Mouse (Mus musculus) liver, embryonic 14.5 days (tissue): Measurements from ENCODE around the gene Myh6.

Source experiments
- CTCF ChIP-seq: IDR thresholded peaks from 2 replicates; pipeline ENCODE4 v1.5.1; 2016; ENCODE audit warnings: antibody characterized with exemption, low read depth, control low read depth
- EP300 ChIP-seq: IDR thresholded peaks from 2 replicates; pipeline ENCODE4 v1.6.1; 2016; ENCODE audit warnings: antibody characterized with exemption, low read depth

- TF ChIP-seq CTCF (no peak), EP300 (no peak)
Measured at GRCm38 (mm10) chr14:54932645-54933150, 34.0 kb downstream of the Myh6 start, which contains the start of gene Il25.
